Mouse (Mus musculus) ES-E14 (cell line): Measurements from ENCODE around the gene 1500011B03Rik. TPM values are rescaled to one million over a fixed set of nuclear protein-coding genes. Genes with fewer than 3 reads are reported as not detected.
"Not testable (repeated sequence)": the region's sequence is repeated elsewhere in the genome, so short reads cannot be mapped to it uniquely, and the experiment has no call there.

Source experiments
- DNase-seq: peaks from one replicate; pipeline ENCODE4 v3.0.0-alpha.2; 2013; ENCODE audit warnings: low read depth, low spot score
- H3K27ac ChIP-seq: 2 replicates; pipeline ENCODE4 v1.5.1; 2012; ENCODE audit warnings: low read depth, mild to moderate bottlenecking, low read length, moderate library complexity, mixed read lengths; ENCODE audit not compliant: poor library complexity, insufficient read depth, severe bottlenecking
- H3K36me3 ChIP-seq: 2 replicates; pipeline ENCODE4 v1.6.1; 2012; ENCODE audit warnings: mild to moderate bottlenecking, low read length, moderate library complexity, mixed read lengths; ENCODE audit not compliant: control insufficient read depth, poor library complexity, insufficient read depth, severe bottlenecking
- H3K4me1 ChIP-seq, 2 experiments: fragments of 150-350 bp in 1 of 2; sonication (generic) in 1 of 2; 2 replicates each; pipeline ENCODE4 v1.6.1; 2012; ENCODE audit warnings: low read length in 2 of 2, mild to moderate bottlenecking in 1 of 2, mixed read lengths in 1 of 2; ENCODE audit not compliant: control insufficient read depth in 2 of 2, insufficient read depth in 2 of 2, poor library complexity in 1 of 2
- H3K4me3 ChIP-seq, 2 experiments: fragments of 150-350 bp in 1 of 2; sonication (generic) in 1 of 2; 2 replicates each; pipeline ENCODE4 v1.5.1; 2012; ENCODE audit warnings: low read length in 2 of 2, low read depth in 1 of 2, mild to moderate bottlenecking in 1 of 2, mixed read lengths in 1 of 2; ENCODE audit not compliant: insufficient read depth in 1 of 2, poor library complexity in 1 of 2, severe bottlenecking in 1 of 2
- H3K9ac ChIP-seq: 2 replicates; pipeline ENCODE4 v1.6.1; 2012; ENCODE audit warnings: low read depth, mild to moderate bottlenecking, low read length, mixed read lengths; ENCODE audit not compliant: poor library complexity, insufficient read depth, severe bottlenecking
- H3K9me3 ChIP-seq: fragments of 150-350 bp; sonication (generic); 2 replicates; pipeline ENCODE4 v1.6.1; 2012; ENCODE audit warnings: low read depth, mild to moderate bottlenecking, low read length; ENCODE audit not compliant: control insufficient read depth, insufficient read depth
- CHD2 ChIP-seq: IDR thresholded peaks from 2 replicates; pipeline ENCODE4 v1.6.1; 2014; ENCODE audit warnings: mild to moderate bottlenecking, low read depth, low read length, inconsistent platforms
- HCFC1 ChIP-seq: IDR thresholded peaks from 2 replicates; pipeline ENCODE4 v1.6.1; 2012; ENCODE audit warnings: low read length, inconsistent platforms, borderline replicate concordance; ENCODE audit not compliant: insufficient read depth
- MAFK ChIP-seq: IDR thresholded peaks from 2 replicates; pipeline ENCODE4 v1.6.1; 2014; ENCODE audit warnings: mild to moderate bottlenecking, low read depth, low read length, inconsistent platforms; ENCODE audit not compliant: insufficient read depth
- ZC3H11A ChIP-seq: IDR thresholded peaks from 2 replicates; pipeline ENCODE4 v1.6.1; 2012; ENCODE audit warnings: low read depth, mild to moderate bottlenecking, inconsistent platforms, low read length, borderline replicate concordance
- ZNF384 ChIP-seq: IDR thresholded peaks from 2 replicates; pipeline ENCODE4 v1.6.1; 2012; ENCODE audit warnings: low read depth, low read length, inconsistent platforms
- in situ Hi-C, 2 experiments: fragments of 600-800 bp; cut with MboI; formaldehyde crosslinking; loops; one replicate each; pipeline ENCODE4 v1.15.1; 2025; ENCODE audit warnings: low sequenced_read_pairs in 2 of 2, inconsistent platforms in 1 of 2; ENCODE audit not compliant: unreplicated experiment in 2 of 2
- total RNA-seq: library from RNA; depleted of rRNA; stranded (reverse); fragments of 300-350 nt; gene quantifications from 2 replicates; pipeline ENCODE4 v1.2.3, GENCODE M21; 2012

The 1500011B03Rik gene
- total RNA-seq, 1 experiment: 103 TPM

DNA sequence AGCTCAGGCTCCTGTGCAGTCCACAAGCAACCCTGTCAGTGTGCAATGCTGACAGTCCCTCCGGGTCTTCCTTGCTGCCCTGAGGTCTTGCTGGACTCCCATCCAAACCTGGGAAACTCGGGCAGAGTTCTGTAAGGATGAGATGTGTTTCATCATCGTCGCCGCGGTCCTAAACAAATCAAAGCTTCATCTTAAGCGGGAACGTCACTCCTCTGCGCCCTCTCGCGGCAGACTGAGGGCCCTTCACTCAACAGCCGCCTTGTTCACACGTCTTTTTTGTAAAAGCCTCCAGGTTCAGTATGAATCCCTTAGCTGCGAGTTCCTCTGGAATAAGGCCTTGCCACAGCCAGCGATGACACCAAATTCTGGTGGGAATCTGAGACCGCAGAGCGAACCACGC lies 36.0 kb upstream of the 1500011B03Rik start:
- in situ Hi-C loops: no loop called here
- peak overlapping the region; percentile 12 to 50; a peak in 2 of 4 replicates for H3K4me3 ChIP-seq
- H3K27ac ChIP-seq: no peak overlapping the region
- H3K9me3 ChIP-seq: no peaks in the 10 kb centered on the region
- TF ChIP-seq MAFK (no peak), ZNF384 (no peak), HCFC1 (no peak), ZC3H11A (peak; percentile 62), CHD2 (no peak)
- H3K4me1 ChIP-seq: peaks cover 1 to 4% of the 10 kb centered on the region in 2 experiments; a peak in 2 of 4 replicates
- no peaks in the 10 kb centered on the region for H3K36me3 ChIP-seq
- H3K9ac ChIP-seq: peak overlapping the region; percentile 53
- peak; percentile 78 for DNase-seq

DNA sequence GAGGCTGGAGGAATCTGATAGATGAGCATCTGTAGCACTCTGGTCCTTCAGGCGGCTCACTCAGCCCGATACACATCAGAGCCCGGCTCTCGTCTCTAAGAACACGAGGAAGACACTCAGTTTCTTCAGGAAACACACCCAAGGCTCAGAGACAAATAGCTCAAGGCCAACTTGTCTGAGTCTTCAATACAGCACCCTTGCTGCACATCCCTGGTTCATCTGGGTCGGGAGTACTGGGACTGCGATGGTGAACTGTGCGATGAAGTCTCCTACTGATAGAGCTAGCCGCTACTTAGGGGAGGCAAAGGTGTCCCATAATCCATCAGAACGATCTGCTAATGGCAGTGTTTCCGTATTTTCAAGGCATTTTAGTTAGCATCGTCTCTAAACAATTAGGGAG lies 35.3 kb upstream of the 1500011B03Rik start, which contains the start of gene Gm9936:
Gm9936 (minus strand) TSS at position 101 of the 400 bp plus-strand sequence.
- TF ChIP-seq MAFK: no peak
- no peak for TF ChIP-seq ZNF384
- TF ChIP-seq HCFC1: no peak
- no peak for TF ChIP-seq ZC3H11A
- TF ChIP-seq CHD2: no peak
- Histone ChIP-seq H3K4me3 (peak within 1 kb of the TSS; percentile 12 to 50; a peak in 2 of 4 replicates), H3K9me3 (no peaks in the 10 kb centered on the region), H3K9ac (peak within 1 kb of the TSS; percentile 53), H3K27ac (no peak within 1 kb of the TSS), H3K4me1 (peaks cover 1 to 4% of the 10 kb centered on the region in 2 experiments; a peak in 2 of 4 replicates), H3K36me3 (no peaks in the 10 kb centered on the region)
- in situ Hi-C loops: no loop called here
- DNase-seq: no peak

DNA sequence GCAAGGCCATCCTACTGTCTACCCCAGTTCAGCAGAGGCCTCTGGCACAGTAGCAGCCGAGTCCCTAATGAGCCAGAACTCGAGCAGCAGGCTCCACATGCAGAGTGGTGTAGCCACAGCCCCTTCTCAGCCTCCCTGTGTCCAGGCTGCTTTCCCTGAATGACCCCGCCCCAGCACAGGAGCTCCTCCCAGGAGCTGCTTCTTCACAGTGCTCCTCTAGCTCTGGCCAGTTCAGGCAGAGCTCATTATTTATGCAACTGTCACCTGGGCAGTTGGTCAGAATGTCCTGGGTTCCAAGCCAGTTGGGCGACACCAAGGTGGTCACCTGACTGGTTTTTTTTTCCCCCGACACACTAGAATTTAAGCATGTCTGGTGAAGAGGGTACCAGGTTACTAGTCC lies 30.1 kb upstream of the 1500011B03Rik start, which contains the start of gene 4930519G04Rik:
4930519G04Rik (plus strand) TSS at position 301 of the 400 bp plus-strand sequence.
- H3K4me3 ChIP-seq, H3K9me3 ChIP-seq, H3K36me3 ChIP-seq, DNase-seq, in situ Hi-C loops, H3K27ac ChIP-seq, H3K4me1 ChIP-seq, H3K9ac ChIP-seq: not testable (repeated sequence)

DNA sequence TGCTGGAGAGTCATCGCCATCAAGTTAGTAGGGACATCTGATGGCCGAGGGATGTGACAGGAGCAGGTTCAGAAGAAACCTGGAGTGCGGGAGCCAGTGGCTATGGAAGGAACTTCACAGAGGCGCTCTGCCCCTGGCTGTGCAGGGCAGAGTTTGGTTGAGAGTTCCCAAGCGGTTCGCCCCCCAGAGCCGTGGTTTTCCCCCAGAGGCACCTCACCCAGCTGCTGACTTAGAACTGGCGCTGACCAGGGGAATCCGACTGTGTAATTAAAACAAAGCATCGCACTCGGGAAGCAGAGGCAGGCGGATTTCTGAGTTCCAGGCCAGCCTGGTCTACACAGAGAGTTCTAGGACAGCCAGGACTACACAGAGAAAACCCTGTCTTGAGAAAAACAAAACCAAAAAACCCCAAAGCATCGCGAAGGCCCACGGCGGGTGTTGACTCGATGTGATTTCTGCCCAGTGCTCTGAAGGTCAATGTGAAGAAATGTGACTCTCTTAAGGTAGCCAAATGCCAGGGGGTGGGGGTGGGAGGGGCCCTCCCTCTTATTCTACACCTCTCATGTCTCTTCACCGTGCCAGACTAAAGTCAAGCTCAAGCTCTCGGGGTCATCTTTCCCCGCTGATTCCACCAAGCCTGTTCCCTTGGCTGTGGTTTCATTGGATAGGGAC lies 28.4 kb upstream of the 1500011B03Rik start:
- peaks cover 0 to 6% of the 10 kb centered on the region in 2 experiments; a peak in 1 of 4 replicates for H3K4me1 ChIP-seq
- no peaks in the 10 kb centered on the region for H3K9me3 ChIP-seq
- no peaks in the 10 kb centered on the region for H3K36me3 ChIP-seq
- DNase-seq: no peak
- no peak overlapping the region for H3K9ac ChIP-seq
- no peak overlapping the region for H3K4me3 ChIP-seq
- H3K27ac ChIP-seq: no peak overlapping the region
- in situ Hi-C loops: no loop called here
- no peak for TF ChIP-seq ZNF384

DNA sequence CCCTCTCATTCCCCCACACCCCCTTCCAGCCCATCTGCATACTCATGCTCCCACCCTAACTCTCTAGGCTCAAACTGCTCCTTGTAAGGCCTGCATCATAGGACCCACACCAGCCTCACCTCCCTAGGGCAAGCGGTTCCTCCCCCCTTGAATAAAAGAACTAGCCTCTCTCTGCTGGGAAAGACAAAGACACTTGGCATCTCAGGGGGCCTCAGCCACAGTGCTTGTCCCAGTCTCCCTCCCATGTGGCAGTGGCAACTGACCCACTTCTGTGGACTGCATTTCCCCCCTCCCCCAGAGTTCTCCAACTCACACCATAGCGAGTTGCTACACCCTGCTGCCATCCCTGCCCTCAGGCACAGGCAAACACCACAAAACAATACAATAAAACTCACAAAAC lies 21.1 kb upstream of the 1500011B03Rik start:
- H3K9me3 ChIP-seq, H3K9ac ChIP-seq, H3K36me3 ChIP-seq, in situ Hi-C loops, DNase-seq, H3K27ac ChIP-seq, H3K4me3 ChIP-seq: not testable (repeated sequence)
- peaks cover 0 to 16% of the 10 kb centered on the region in 2 experiments; a peak in 1 of 4 replicates for H3K4me1 ChIP-seq
